Mouse (Mus musculus): ENCODE results near the gene Zfp609.
"Not testable (repeated sequence)": the region's sequence is repeated elsewhere in the genome, so short reads cannot be mapped to it uniquely, and the experiment has no call there.

Zfp609 gene

GRCm38 (mm10) chr9:65672996-65673395 is 154.4 kb downstream of the Zfp609 start:
- no peak for DNase-seq (ENCODE audit: low spot score)

- DNase-seq (ENCODE audit: low spot score): no peak
These were observed 155.9 kb downstream of the Zfp609 start for GRCm38 (mm10) chr9:65671431-65671931.

DNA sequence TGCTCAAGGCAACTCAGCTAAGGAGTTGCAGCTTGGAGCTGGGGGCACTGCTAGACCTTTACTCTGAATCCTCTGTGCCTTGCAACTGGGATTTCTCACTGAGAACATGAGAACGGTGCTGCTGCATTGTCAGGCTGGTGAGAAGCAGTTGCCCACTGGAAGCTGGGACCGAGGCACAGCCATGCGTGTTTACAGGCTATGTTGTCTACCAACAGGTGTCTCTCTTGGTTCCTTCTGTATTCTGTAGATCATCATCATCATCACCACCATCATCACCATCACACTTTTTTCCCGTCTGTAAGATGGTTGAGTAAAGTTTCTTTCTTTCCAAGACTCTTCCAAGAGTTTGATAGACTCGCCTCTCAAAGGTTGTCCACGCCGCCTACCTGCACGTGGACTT is 159.7 kb downstream of the Zfp609 start, which contains the start of gene Oaz2:
Gene Oaz2, plus strand, starts transcription at position 301 of the 400 bp plus-strand sequence.
- DNase-seq (ENCODE audit: low spot score): no peak

DNA sequence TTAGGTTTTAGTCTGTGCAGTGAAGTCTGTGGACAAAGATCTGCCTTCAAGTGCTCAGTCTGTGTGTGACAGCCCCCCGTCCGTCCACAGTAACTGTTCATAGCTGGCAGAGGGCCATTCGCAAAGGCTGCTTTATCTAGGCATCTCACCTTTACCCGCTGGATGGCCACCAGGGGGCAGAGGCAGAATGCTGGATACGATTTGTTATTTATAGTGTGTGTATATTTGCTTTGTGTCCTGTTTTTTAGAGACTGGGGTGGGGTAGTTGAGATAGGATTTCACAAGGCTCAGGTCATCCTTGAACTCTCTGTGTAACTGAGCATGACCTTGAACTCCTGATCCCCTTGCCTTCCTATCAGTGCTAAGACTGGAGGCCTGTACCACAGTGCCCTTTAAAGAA is 161.3 kb downstream of the Zfp609 start:
- peak; percentile 54 for DNase-seq (ENCODE audit: low spot score)

DNA sequence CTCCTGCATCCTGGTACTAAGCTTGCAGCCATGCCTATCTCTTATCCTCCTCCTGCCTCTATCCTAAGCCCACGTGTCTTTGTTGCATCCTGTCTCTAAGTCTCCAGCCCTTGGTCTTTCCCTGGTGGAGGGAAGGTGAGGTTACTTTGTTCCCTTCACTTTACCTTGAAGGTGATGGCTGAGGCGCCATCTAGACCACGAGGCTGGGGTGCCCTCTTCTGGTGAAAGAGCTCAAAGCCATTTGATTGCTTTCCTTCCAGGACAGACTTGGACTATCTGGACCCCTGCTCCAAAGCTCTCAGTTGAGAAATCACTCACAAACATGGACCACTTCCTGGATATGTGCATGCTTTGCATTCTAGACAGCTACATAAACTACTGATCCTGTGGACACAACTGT is 163.2 kb downstream of the Zfp609 start:
- peak; percentile 64 for DNase-seq (ENCODE audit: low spot score)

- DNase-seq (ENCODE audit: low spot score): no peak
These were observed 165.9 kb downstream of the Zfp609 start for GRCm38 (mm10) chr9:65661493-65661892.

DNA sequence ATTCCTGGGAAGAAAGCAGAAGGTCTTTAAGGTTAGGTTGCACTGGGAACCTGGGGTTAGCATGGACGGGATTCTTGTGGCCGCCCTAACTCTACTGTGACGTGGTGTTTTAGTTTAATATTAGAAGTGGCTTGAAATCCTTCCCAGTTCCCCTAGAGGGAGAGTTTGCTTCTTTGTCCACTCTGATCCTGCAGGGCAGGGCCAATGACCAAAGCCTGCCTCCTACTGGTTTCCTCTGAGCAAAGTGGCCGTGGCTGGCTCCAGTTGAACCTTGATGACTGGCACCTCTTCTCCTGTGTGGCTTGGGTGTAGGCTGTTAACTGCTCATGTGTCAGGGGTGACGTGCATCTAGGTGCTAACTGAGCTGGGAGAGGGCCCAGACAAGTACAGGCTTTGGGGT is 166.3 kb downstream of the Zfp609 start:
- DNase-seq (ENCODE audit: low spot score): no peak

GRCm38 (mm10) chr9:65657218-65657617 is 170.1 kb downstream of the Zfp609 start:
- no peak for DNase-seq (ENCODE audit: low spot score)

DNA sequence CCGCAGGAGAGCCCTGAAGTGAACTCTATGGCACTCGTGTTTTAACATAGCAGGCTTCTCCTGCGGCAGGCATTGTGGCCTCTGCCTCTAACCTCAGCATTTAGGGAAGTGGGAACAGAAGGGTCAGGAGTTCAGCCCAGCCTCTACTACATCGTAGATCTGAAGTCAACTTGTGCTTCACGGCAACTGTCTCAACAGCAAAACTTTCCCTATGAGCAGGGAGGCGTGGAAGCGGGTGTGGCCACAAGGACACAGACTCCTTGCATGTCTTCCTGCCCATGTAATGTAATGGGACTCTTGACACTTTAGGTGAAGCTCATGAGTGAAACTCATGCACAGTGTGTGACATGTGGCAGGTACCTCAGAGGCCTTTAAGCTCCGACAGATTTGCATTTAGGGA is 171.8 kb downstream of the Zfp609 start:
- DNase-seq (ENCODE audit: low spot score): no peak

- DNase-seq (ENCODE audit: low spot score): no peak
These were observed 172.6 kb downstream of the Zfp609 start for GRCm38 (mm10) chr9:65654700-65655237.

DNA sequence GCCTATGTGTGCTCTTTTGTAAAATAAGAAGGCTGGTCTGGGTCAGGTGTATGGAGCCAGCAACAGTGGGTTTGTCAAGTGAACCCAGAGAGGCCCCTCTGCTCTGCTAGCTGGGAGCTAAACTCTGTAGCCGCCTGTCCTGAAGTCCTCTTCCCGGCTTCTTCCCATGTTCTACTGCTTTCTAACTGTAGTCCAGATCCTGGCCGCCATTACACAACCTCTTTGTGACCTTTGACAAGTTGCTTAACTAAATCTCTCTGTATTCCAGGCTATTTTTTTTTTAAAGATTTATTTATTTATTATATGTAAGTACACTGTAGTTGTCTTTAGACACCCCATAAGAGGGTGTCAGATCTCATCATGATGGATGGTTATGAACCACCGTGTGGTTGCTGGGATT is 173.6 kb downstream of the Zfp609 start:
- DNase-seq (ENCODE audit: low spot score): no peak

DNA sequence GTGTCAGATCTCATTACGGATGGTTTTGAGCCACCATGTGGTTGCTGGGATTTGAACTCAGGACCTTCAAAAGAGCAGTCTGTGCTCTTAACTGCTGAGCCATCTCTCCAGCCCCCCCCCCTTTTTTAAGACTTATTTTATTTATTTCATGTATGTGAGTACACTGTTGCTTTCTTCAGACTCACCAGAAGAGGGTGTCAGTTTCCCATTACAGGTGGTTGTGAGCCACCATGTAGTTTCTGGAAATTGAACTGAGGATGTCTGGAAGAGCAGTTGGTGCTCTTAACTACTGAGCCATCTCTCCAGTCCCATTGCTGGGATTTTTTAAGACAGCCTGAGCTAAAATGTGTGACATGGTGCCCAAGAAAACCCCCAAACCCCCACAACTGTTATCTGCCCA is 175.4 kb downstream of the Zfp609 start:
- DNase-seq (ENCODE audit: low spot score): not testable (repeated sequence)

DNA sequence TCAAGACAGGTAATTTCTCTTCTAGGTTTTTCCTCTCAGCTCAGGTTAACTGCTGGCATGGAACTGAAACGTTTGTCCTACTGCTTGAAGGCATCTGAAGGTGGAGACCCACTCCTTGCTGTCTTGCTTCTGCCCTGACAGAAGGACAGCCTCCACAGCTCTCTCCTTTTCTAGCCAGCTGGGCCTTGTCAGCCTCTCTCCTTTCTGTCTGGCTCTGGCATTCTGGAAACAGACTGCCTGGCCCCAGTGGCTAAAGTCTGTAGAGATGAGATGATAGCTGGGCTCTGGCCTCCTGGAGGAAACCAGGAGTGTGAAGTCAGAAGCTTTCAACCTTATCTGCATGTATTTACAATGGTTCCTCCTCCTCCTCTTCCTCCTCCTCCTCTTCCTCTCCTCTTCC is 177.4 kb downstream of the Zfp609 start:
- DNase-seq (ENCODE audit: low spot score): no peak

DNA sequence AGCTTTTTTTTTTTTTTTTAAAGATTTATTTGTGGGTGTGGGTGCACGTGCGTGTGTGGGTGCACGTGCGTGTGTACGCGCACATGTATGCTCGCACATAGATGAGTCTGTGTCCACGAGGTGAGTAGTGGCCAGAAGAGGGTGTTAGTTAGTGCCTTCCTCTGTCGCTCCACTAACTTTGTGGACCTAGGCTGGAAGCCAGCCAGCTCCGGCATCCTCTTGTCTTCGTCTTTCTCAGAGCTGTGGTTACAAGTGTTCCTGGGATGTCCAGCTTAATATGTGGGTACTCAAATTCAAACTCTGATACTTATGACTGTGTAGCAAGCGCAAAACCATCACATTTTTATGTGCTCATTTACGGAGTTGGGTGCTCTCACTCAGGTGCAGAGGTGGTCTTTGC is 178.6 kb downstream of the Zfp609 start:
- no peak for DNase-seq (ENCODE audit: low spot score)

GRCm38 (mm10) chr9:65646782-65647181 is 180.6 kb downstream of the Zfp609 start:
- no peak for DNase-seq (ENCODE audit: low spot score)

GRCm38 (mm10) chr9:65645984-65646383 is 181.4 kb downstream of the Zfp609 start:
- no peak for DNase-seq (ENCODE audit: low spot score)

- DNase-seq (ENCODE audit: low spot score): no peak
These were observed 182.4 kb downstream of the Zfp609 start for GRCm38 (mm10) chr9:65644960-65645359.

DNA sequence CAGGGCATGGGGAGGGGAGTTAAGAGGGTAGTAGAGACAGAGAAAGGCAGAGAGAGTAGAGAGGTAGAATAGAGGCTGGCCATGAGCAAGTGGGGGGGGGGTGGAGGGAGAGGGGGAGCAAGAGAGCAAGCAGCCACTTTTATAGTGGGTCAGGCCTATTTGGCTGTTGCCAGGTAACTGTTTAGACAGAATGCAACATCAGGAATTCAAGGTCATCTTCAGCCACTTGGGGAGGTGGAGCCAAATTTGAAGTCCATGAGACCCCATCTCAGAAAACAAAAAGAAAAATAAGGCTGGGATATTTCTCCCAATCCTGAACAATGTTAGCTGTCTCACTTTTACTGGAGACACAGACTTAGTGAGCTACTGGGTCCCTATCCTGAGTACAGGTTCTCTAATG is 184.8 kb downstream of the Zfp609 start:
- no peak for DNase-seq (ENCODE audit: low spot score)

All from layer of hippocampus, adult 11-12 months (tissue).